Mouse (Mus musculus): ENCODE measurements around the gene Dbi.

Dbi gene

DNA sequence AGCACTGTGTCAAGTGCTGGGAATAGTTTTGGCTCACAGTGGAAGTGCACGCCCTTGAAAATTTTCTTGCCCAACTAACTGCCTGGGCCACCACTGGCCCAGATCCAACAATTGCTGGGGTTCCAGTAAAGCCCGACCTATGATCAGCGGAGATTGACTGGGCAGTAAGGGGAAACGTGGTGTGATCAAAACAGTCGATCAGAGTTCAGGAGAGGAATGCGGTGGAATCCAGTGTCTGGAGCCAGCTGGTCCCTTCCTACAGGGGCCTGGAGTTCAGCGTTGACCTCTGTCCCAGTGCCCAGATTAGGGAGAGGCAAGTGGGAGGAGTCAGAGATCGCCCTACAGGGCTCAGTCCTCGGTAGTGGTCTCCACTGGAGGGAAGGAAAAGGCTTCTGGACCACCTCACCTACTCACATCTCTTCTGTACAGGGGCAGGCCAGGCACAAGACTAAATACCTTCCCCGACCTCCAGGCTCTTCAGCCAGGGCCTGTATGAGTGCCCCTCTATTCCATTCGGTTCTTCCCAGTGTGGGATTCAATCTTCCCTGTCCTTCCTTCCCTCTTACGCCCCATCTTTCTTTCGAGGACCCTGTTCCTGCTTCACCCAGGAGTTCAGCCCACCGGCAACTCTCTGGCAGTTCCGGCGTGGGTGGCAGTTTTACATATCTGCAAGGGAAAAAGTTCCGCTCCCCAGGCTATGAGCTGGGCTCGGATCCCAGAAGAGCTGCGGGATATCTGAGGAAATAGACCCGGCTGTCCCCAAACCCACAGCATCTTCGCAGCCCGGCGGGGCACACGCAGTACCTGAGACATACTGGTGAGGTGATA, 523 bp downstream of the Dbi start:
- peak; percentile 56 to 59 for DNase-seq

GRCm38 (mm10) chr1:120119389-120119788, 1.5 kb downstream of the Dbi start:
- DNase-seq = peak; percentile 24 to 28

DNA sequence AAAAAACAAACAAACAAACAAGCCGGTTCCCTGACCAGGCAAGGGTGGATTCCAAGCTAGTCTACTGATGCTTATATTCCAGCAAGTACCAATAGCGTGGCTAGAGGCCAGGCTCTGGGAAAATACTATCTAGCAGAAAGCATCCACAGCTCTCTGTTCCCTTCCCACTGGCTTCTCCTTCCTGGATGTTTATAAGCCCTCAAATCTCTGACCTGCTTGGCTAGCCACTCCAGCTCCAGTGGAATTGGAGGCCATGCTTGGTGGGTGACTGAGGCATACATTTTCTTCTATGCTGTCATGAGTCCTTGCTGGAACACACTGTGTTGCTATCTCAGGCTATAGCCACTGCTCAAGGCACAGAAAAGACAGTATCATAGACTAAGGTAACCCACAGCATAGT, 2.0 kb downstream of the Dbi start:
- DNase-seq = no peak

GRCm38 (mm10) chr1:120116106-120116505, 4.8 kb downstream of the Dbi start:
- DNase-seq = peak; percentile 42 to 43

DNA sequence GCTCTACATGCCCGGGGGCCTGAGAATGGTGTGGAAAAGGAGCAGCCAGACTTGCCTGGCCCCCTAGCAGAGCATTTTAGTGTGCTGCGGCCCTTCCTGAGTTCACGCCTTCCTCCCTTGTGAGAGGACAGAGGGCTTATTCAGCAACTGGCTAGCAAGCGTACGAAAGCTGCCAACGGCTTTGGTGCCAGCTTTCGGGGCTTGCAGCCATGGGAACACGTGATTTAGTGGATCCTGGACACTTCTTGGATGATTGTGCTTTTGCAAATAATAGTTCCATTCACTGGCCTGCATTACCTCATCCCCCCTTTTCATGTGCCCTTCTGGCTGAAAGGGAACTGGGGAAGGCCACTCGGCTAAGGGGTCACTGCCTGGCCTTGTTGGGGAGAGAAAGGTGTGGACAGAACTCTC, 5.2 kb downstream of the Dbi start:
- DNase-seq = peak; percentile 92 to 93

- no peak for DNase-seq
Observed at GRCm38 (mm10) chr1:120112251-120113187, 8.4 kb downstream of the Dbi start.

DNA sequence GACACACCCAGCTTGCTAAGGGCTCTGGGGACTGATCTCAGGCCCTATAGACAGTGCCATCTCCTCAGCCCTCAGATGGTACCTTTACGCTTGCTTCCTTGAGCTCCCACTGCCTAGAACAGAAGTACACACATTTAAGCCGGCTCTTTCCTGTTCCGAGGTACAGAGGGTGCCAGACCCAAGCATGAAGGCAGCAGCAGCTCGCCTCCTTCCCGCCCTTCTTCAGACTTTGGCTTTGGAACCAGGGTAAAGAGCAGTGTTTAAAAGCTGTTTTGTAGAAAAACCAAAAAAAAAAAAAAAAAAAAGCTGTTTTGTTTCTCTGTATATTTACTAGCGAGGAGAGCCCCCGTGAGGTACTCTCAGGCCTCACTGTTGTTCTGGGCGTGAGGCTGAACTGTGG, 9.1 kb downstream of the Dbi start:
- no peak for DNase-seq

DNA sequence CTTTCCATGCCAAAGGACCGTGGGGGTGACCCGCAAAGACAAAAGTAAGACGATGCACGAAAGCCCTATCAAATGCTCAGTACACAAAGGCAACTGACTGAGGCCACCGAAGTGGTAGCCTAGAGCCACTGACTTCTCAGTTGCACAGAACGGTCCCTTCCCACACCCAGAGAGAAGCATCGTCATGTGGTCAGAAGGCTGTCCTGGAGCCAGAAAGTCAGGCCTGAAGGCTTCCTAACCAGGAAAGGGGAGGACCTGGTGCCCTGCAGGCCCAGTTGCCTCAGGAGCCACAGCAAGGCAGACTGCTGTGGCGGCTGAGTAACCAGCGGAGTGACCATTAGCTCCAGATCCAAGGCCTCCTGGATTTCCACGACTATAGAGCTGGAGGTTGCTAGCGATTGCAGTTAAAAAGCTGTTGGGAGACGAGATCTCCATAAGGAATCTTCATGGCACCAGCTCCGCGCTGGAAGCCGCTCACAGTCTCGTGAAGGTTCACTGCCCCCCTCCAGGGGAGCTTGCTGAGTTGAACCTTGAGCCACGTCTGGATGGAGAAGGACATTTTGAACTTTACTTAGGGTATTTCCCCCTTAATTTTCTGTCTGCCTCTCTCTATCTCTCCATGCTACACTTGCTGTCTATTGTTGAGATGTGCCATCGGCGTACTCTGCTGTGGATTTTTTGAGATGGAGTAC, 11.0 kb downstream of the Dbi start:
- DNase-seq = no peak

GRCm38 (mm10) chr1:120105556-120105959, 15.3 kb downstream of the Dbi start:
- DNase-seq = no peak

DNA sequence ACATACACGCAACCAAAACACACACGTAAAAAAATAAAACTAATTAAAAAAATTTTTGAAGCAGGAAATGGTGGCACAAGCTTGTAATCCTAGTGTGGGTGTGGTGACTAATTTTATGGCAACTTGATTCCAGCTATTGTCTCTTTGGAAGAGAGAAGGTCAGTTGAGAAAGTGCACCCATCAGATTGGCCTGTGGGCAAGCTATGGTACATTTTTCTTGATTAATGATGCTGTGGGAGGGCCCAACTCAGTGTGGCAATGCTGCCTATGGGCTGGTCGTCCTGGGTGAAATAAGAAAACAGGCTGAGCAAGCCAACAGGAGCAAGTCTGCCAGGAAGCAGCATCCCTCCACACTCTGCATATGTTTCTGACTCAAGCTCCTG, 19.7 kb downstream of the Dbi start:
- DNase-seq = no peak

- no peak for DNase-seq
Observed at GRCm38 (mm10) chr1:120100456-120101226, 20.2 kb downstream of the Dbi start.

DNA sequence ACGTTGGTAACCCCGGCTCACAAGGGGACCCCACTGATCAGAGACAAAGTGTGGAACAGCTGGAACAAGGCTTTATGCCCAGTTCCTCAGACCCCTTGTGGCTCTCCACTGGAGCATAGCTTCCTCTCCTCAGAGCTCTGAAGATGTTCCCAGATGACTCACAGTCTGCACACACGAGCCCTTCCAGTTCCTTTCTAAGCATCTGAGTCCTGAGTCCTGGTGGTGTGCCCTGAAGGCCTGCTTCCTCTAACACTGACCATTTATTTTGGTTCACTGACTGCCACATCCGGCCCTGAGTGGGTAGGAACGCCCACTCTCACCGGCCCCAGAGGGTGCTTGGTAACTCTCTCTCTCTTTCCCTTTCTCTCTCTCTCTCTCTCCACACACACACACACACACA, 21.4 kb downstream of the Dbi start:
- no peak for DNase-seq

DNA sequence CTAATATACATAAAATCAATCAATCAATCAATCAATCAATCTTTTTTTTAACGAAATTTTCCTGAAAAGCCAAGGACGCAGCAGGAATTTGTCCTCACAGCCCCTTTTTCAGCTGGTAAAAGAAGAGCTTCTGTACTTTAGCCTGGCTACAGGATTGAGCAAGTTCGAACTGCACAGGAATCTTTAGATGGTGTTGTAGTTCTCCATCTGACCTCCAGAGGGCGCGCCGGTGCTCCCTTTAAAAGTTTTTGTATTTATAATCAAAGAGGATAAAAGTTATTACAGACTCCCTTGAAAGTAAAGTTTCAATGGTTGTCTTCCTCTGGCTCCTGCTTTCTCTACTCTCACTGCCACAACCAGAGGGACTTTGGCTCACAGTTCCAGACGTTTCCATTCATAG, 22.6 kb downstream of the Dbi start:
- peak; percentile 60 to 64 for DNase-seq

GRCm38 (mm10) chr1:120094920-120095319, 26.0 kb downstream of the Dbi start:
- DNase-seq = no peak

- DNase-seq = peak; percentile 94 to 97
Observed at GRCm38 (mm10) chr1:120093482-120094134, 27.3 kb downstream of the Dbi start.

GRCm38 (mm10) chr1:120090880-120091570, 29.9 kb downstream of the Dbi start:
- no peak for DNase-seq

DNA sequence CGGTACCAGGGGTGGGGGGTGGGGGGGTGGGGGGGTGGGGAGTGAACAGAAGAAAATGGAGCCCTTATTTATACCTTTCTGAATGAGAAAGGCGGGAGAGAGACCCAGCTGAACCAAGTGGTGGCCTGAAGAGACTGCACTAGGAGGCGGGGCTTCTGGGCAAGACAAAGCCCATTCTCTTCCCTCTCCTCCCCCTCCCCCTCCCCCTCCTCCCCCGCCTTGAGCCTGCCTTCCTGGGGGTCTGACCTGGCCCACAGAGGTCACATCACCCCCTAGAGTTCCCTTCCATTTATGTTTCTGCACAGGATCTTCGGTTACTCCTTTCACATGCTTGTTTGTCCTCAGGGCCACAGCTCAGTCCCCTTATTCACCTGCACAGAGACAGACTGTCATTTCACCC, 31.7 kb downstream of the Dbi start:
- DNase-seq = no peak

GRCm38 (mm10) chr1:120086644-120087043, 34.2 kb downstream of the Dbi start:
- no peak for DNase-seq

- DNase-seq = no peak
Observed at GRCm38 (mm10) chr1:120085696-120086095, 35.2 kb downstream of the Dbi start.

DNA sequence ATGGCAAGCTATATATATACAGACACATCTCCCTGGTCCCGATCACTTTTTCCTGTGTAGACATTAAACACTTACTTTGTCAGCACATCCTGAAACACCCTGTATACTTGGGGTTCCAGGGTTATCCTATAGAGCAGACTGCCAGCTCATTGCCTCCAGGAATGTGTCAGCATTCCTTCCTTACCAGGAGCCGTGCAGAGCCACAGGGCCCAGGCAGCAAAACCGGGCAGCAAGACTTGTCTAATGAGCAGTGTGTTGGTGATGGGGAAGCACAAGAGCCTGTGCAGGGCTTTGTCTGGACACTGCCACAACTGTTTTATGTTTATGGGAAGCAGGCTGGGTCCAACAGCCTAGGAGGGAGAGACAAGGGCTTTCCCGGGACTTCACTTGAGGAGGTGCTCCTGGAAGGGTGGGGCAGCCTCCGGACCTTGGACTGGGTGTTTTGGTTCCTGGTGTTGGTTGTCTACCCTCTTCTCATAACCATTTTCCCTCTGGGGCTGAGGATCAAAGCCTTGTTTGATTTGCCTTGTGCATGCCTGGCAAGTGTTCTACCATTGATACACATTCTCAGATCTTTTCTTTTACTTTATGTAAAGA, 36.9 kb downstream of the Dbi start:
- no peak for DNase-seq
